Mouse (Mus musculus): ENCODE results near the gene Avpi1. TPM values are rescaled to one million over a fixed set of nuclear protein-coding genes. Genes with fewer than 3 reads are reported as not detected.

Gene Avpi1
- polyA plus RNA-seq, 1 experiment from 2014 or later: 29.5 TPM

- ATAC-seq (replicated peaks; ENCODE audit: insufficient number of reproducible peaks, low FRiP score, low TSS enrichment): no peak
- H3K9me3 ChIP-seq (replicated peaks; ENCODE audit: control insufficient read depth, low read length): no peaks in the 10 kb centered on the region
- H3K4me2 ChIP-seq: peak overlapping the region; percentile 96; the same call in 1 of the 2 replicates
- 81% methylated on average over 9 of the region's 9 CpGs for WGBS (ENCODE audit: insufficient replicate concordance)
- no peak overlapping the region for H3K9ac ChIP-seq (ENCODE audit: low read depth, low read length)
- H3K4me1 ChIP-seq (ENCODE audit: control insufficient read depth, insufficient read depth, low read length): peaks cover 26% of the 10 kb centered on the region
- no peaks in the 10 kb centered on the region for H3K27me3 ChIP-seq (ENCODE audit: control insufficient read depth, insufficient read depth, low read length)
- H3K27ac ChIP-seq (ENCODE audit: low read depth, low read length): peak overlapping the region; percentile 84; the same call in 1 of the 2 replicates
- no peaks in the 10 kb centered on the region for H3K36me3 ChIP-seq (ENCODE audit: control insufficient read depth, insufficient read depth, low read length)
- no peak overlapping the region for H3K4me3 ChIP-seq (ENCODE audit: low read depth, low read length)
Measured at GRCm38 (mm10) chr19:42146276-42147010, 17.6 kb upstream of the Avpi1 start.

GRCm38 (mm10) chr19:42145731-42146130 lies 16.9 kb upstream of the Avpi1 start:
- H3K4me1 ChIP-seq (ENCODE audit: control insufficient read depth, insufficient read depth, low read length): peaks cover 25% of the 10 kb centered on the region
- no peak overlapping the region for H3K9ac ChIP-seq (ENCODE audit: low read depth, low read length)
- no peaks in the 10 kb centered on the region for H3K27me3 ChIP-seq (ENCODE audit: control insufficient read depth, insufficient read depth, low read length)
- no peak overlapping the region for H3K4me2 ChIP-seq
- no peak overlapping the region for H3K27ac ChIP-seq (ENCODE audit: low read depth, low read length)
- no peak for ATAC-seq (replicated peaks; ENCODE audit: insufficient number of reproducible peaks, low FRiP score, low TSS enrichment)
- no peaks in the 10 kb centered on the region for H3K9me3 ChIP-seq (replicated peaks; ENCODE audit: control insufficient read depth, low read length)
- no peak overlapping the region for H3K4me3 ChIP-seq (ENCODE audit: low read depth, low read length)
- H3K36me3 ChIP-seq (ENCODE audit: control insufficient read depth, insufficient read depth, low read length): no peaks in the 10 kb centered on the region
- WGBS (ENCODE audit: insufficient replicate concordance): 87% methylated on average over 2 of the region's 2 CpGs

DNA sequence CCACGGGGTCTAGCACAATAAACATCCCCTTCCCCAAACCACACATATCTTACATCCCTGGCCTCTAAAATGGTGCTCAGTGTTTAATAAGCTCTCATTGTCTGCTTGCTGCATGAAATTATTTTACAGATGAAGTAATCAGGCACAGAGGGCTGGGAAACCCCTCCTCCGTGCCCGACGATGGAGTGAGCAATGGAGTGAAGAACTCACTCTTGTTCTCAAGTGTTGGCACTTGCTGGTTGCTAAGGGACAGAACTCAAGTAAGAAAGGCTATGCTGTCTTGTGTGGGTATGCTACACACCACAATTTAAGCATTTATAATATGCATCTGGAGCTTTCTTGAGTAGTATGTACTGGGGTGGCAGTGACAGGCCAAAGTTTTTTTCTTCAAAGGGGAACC lies 16.4 kb upstream of the Avpi1 start:
- Histone ChIP-seq H3K4me2 (no peak overlapping the region), H3K36me3 (ENCODE audit: control insufficient read depth, insufficient read depth, low read length) (no peaks in the 10 kb centered on the region), H3K4me1 (ENCODE audit: control insufficient read depth, insufficient read depth, low read length) (peaks cover 21% of the 10 kb centered on the region), H3K27ac (ENCODE audit: low read depth, low read length) (no peak overlapping the region), H3K4me3 (ENCODE audit: low read depth, low read length) (no peak overlapping the region), H3K27me3 (ENCODE audit: control insufficient read depth, insufficient read depth, low read length) (no peaks in the 10 kb centered on the region), H3K9me3 (replicated peaks; ENCODE audit: control insufficient read depth, low read length) (no peaks in the 10 kb centered on the region), H3K9ac (ENCODE audit: low read depth, low read length) (no peak overlapping the region)
- ATAC-seq (replicated peaks; ENCODE audit: insufficient number of reproducible peaks, low FRiP score, low TSS enrichment): no peak
- 56% methylated on average over 4 of the region's 4 CpGs for WGBS (ENCODE audit: insufficient replicate concordance)

- no peak for ATAC-seq (replicated peaks; ENCODE audit: insufficient number of reproducible peaks, low FRiP score, low TSS enrichment)
- WGBS (ENCODE audit: insufficient replicate concordance): 28% methylated on average over 8 of the region's 8 CpGs
- no peaks in the 10 kb centered on the region for H3K9me3 ChIP-seq (replicated peaks; ENCODE audit: control insufficient read depth, low read length)
- H3K4me2 ChIP-seq: no peak overlapping the region
- H3K36me3 ChIP-seq (ENCODE audit: control insufficient read depth, insufficient read depth, low read length): no peaks in the 10 kb centered on the region
- peaks cover 15% of the 10 kb centered on the region for H3K4me1 ChIP-seq (ENCODE audit: control insufficient read depth, insufficient read depth, low read length)
- no peak overlapping the region for H3K27ac ChIP-seq (ENCODE audit: low read depth, low read length)
- no peak overlapping the region for H3K9ac ChIP-seq (ENCODE audit: low read depth, low read length)
- no peak overlapping the region for H3K4me3 ChIP-seq (ENCODE audit: low read depth, low read length)
- no peaks in the 10 kb centered on the region for H3K27me3 ChIP-seq (ENCODE audit: control insufficient read depth, insufficient read depth, low read length)
Measured at GRCm38 (mm10) chr19:42144541-42145167, 15.8 kb upstream of the Avpi1 start.

- Histone ChIP-seq H3K4me1 (ENCODE audit: control insufficient read depth, insufficient read depth, low read length) (peaks cover 9% of the 10 kb centered on the region), H3K9ac (ENCODE audit: low read depth, low read length) (no peak overlapping the region), H3K27me3 (ENCODE audit: control insufficient read depth, insufficient read depth, low read length) (no peaks in the 10 kb centered on the region), H3K9me3 (replicated peaks; ENCODE audit: control insufficient read depth, low read length) (no peaks in the 10 kb centered on the region), H3K4me2 (no peak overlapping the region), H3K4me3 (ENCODE audit: low read depth, low read length) (no peak overlapping the region), H3K27ac (ENCODE audit: low read depth, low read length) (no peak overlapping the region), H3K36me3 (ENCODE audit: control insufficient read depth, insufficient read depth, low read length) (no peaks in the 10 kb centered on the region)
- ATAC-seq (replicated peaks; ENCODE audit: insufficient number of reproducible peaks, low FRiP score, low TSS enrichment): no peak
- 45% methylated on average over 6 of the region's 6 CpGs for WGBS (ENCODE audit: insufficient replicate concordance)
Measured at GRCm38 (mm10) chr19:42144067-42144466, 15.2 kb upstream of the Avpi1 start.

DNA sequence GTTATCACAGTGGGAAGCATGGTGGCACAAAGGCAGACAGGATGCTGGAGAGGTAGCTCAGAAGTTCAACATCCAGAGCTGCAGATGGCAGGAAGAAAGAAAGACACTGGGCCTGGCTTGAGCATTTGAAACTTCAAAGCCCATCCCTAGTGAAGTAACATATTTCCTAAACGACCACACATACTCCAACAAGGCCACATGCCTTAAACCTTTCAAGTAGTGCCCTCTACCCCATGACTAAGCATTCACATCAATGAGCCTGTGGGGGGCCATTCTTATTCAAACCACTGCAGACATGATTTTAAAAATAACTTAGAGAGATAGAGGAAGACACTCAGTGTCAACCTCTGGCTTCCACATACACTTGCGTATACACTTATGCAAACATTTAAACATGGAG lies 13.9 kb upstream of the Avpi1 start:
- Histone ChIP-seq H3K27me3 (ENCODE audit: control insufficient read depth, insufficient read depth, low read length) (no peaks in the 10 kb centered on the region), H3K36me3 (ENCODE audit: control insufficient read depth, insufficient read depth, low read length) (no peaks in the 10 kb centered on the region), H3K4me1 (ENCODE audit: control insufficient read depth, insufficient read depth, low read length) (no peaks in the 10 kb centered on the region), H3K27ac (ENCODE audit: low read depth, low read length) (no peak overlapping the region), H3K9me3 (replicated peaks; ENCODE audit: control insufficient read depth, low read length) (no peaks in the 10 kb centered on the region), H3K4me2 (no peak overlapping the region), H3K4me3 (ENCODE audit: low read depth, low read length) (no peak overlapping the region), H3K9ac (ENCODE audit: low read depth, low read length) (no peak overlapping the region)
- WGBS (ENCODE audit: insufficient replicate concordance): 68% methylated on average over 2 of the region's 2 CpGs
- no peak for ATAC-seq (replicated peaks; ENCODE audit: insufficient number of reproducible peaks, low FRiP score, low TSS enrichment)

DNA sequence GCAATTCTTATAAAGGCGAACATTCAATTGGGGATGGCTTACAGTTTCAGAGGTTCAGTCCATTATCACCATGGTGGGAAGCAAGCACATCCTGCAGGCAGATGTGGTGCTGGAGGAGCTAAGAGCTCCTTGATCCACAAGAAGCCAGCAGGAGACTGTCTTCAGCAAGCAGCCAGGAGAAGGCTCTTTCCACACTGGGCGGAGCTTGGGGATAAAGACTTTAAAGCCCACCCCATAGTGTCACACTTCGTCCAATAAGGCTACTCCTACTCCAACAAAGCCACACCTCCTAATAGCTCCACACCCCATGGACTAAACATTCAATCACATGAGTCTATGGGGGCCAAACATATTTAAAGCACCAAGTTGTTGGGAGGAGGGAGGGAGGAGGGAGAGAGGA lies 13.1 kb upstream of the Avpi1 start:
- Histone ChIP-seq H3K4me1 (ENCODE audit: control insufficient read depth, insufficient read depth, low read length) (no peaks in the 10 kb centered on the region), H3K9ac (ENCODE audit: low read depth, low read length) (no peak overlapping the region), H3K4me2 (no peak overlapping the region), H3K9me3 (replicated peaks; ENCODE audit: control insufficient read depth, low read length) (no peaks in the 10 kb centered on the region), H3K4me3 (ENCODE audit: low read depth, low read length) (no peak overlapping the region), H3K27me3 (ENCODE audit: control insufficient read depth, insufficient read depth, low read length) (no peaks in the 10 kb centered on the region), H3K27ac (ENCODE audit: low read depth, low read length) (no peak overlapping the region), H3K36me3 (ENCODE audit: control insufficient read depth, insufficient read depth, low read length) (no peaks in the 10 kb centered on the region)
- WGBS (ENCODE audit: insufficient replicate concordance): 70% methylated on average over 3 of the region's 3 CpGs
- no peak for ATAC-seq (replicated peaks; ENCODE audit: insufficient number of reproducible peaks, low FRiP score, low TSS enrichment)

DNA sequence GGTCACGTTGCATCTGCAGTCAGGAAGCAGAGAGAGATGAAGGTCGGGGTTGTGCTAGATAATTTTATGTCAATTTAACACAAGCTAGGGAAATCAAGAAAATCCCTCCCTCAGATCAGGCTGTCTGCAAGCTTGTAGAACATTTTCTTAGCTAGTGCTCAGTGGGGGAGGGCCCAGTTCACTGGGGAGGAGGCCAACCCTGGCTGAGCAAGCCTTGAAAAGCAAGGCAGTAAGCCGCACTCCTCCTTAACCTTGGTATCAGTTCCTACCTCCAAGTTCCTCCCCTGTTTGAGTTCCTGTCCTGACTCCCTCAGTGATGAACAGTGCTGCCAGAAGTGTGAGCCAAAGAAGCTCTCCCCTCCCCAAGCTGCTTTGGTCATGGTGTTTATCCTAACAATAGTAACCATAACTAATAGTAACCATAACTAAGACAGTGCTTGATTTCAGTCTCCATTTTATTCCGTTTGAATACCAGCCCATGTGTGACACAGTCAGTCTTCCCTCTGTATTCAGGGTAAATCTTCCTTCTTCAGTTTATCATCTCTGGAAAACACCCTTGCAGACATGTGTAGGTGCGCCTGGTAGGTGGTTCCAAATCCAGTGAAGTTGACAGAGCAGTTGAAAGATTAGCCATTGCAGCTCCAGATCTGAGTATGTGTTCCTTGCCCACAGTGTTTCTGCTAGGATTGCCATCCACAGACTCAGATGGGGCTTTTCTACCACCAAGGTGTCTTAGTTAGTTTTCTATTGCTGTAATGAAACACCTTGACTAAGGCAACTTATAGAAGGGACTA lies 11.1 kb upstream of the Avpi1 start:
- Histone ChIP-seq H3K4me2 (no peak overlapping the region), H3K36me3 (ENCODE audit: control insufficient read depth, insufficient read depth, low read length) (no peaks in the 10 kb centered on the region), H3K9me3 (replicated peaks; ENCODE audit: control insufficient read depth, low read length) (no peaks in the 10 kb centered on the region), H3K4me1 (ENCODE audit: control insufficient read depth, insufficient read depth, low read length) (no peaks in the 10 kb centered on the region), H3K9ac (ENCODE audit: low read depth, low read length) (no peak overlapping the region), H3K4me3 (ENCODE audit: low read depth, low read length) (no peak overlapping the region), H3K27ac (ENCODE audit: low read depth, low read length) (no peak overlapping the region), H3K27me3 (ENCODE audit: control insufficient read depth, insufficient read depth, low read length) (no peaks in the 10 kb centered on the region)
- WGBS (ENCODE audit: insufficient replicate concordance): 70% methylated on average over 5 of the region's 5 CpGs
- no peak for ATAC-seq (replicated peaks; ENCODE audit: insufficient number of reproducible peaks, low FRiP score, low TSS enrichment)
